Mouse (Mus musculus) CH12.LX (cell line): ENCODE results near the gene Fasn. TPM values are rescaled to one million over a fixed set of nuclear protein-coding genes. Genes with fewer than 3 reads are reported as not detected.
"Not testable (repeated sequence)": the region's sequence is repeated elsewhere in the genome, so short reads cannot be mapped to it uniquely, and the experiment has no call there.

Experiments used
- DNase-seq: peaks from one replicate; pipeline ENCODE4 v3.0.0-alpha.2; 2013; ENCODE audit errors: extremely low read depth
- H3K27ac ChIP-seq: 2 replicates; pipeline ENCODE4 v1.5.1; 2012; ENCODE audit warnings: low read depth, mild to moderate bottlenecking, control low read depth, moderate library complexity; ENCODE audit not compliant: insufficient read depth
- H3K27me3 ChIP-seq: replicated peaks from 2 replicates; pipeline ENCODE3; 2012; ENCODE audit warnings: inconsistent platforms
- H3K36me3 ChIP-seq, 2 experiments: replicated peaks in 1 of 2; 2 replicates each; pipeline versions ENCODE3 to v1.6.1; 2012; ENCODE audit warnings: inconsistent platforms in 1 of 2, low read length in 1 of 2, mild to moderate bottlenecking in 1 of 2, mixed read lengths in 1 of 2, moderate library complexity in 1 of 2; ENCODE audit not compliant: control insufficient read depth in 1 of 2, insufficient read depth in 1 of 2
- H3K4me1 ChIP-seq, 2 experiments: 2 replicates each; pipeline ENCODE4 v1.6.1; 2012; ENCODE audit warnings: inconsistent platforms in 1 of 2, moderate library complexity in 1 of 2; ENCODE audit not compliant: insufficient read depth in 2 of 2, control insufficient read depth in 1 of 2
- H3K4me2 ChIP-seq: 2 replicates; pipeline ENCODE4 v1.6.1; 2012; ENCODE audit warnings: low read depth, mild to moderate bottlenecking, control low read depth; ENCODE audit not compliant: poor library complexity, insufficient read depth, severe bottlenecking
- H3K4me3 ChIP-seq, 3 experiments: fragments of 150-350 bp in 1 of 3; sonication (generic) in 1 of 3; replicated peaks in 1 of 3; 2 replicates each; pipeline versions ENCODE3 to v1.5.1; 2011 to 2012; ENCODE audit warnings: low read depth in 2 of 3, low read length in 2 of 3, mild to moderate bottlenecking in 2 of 3, moderate library complexity in 2 of 3, control low read depth in 1 of 3, improper control_type of control experiment in 1 of 3, inconsistent platforms in 1 of 3, mixed read lengths in 1 of 3; ENCODE audit not compliant: poor library complexity in 1 of 3
- H3K79me2 ChIP-seq: replicated peaks from 2 replicates; pipeline ENCODE4 v1.6.1; 2012; ENCODE audit warnings: mild to moderate bottlenecking, moderate library complexity; ENCODE audit not compliant: control insufficient read depth, poor library complexity, insufficient read depth, severe bottlenecking; ENCODE audit errors: extremely low read depth
- H3K9ac ChIP-seq: 2 replicates; pipeline ENCODE4 v1.6.1; 2012; ENCODE audit warnings: low read depth, mild to moderate bottlenecking, control low read depth, moderate library complexity; ENCODE audit not compliant: insufficient read depth
- H3K9me3 ChIP-seq: replicated peaks from 2 replicates; pipeline ENCODE3; 2012; ENCODE audit warnings: low read length, inconsistent platforms, mixed read lengths
- BHLHE40 ChIP-seq: IDR thresholded peaks from 2 replicates; pipeline ENCODE4 v1.6.1; 2011; ENCODE audit warnings: mild to moderate bottlenecking, low read depth, low read length, improper control_type of control experiment
- CHD2 ChIP-seq: IDR thresholded peaks from 2 replicates; pipeline ENCODE4 v1.6.1; 2011; ENCODE audit warnings: low read length, improper control_type of control experiment
- HCFC1 ChIP-seq: IDR thresholded peaks from 2 replicates; pipeline ENCODE4 v1.6.1; 2012; ENCODE audit warnings: low read depth, mild to moderate bottlenecking, inconsistent platforms, low read length, improper control_type of control experiment
- JUND ChIP-seq: conservative IDR thresholded peaks from 2 replicates; pipeline ENCODE4 v1.6.1; 2011; ENCODE audit warnings: low read depth, low read length, improper control_type of control experiment
- KAT2A ChIP-seq: IDR thresholded peaks from 2 replicates; pipeline ENCODE4 v1.6.1; 2012; ENCODE audit warnings: low read length, improper control_type of control experiment, inconsistent platforms; ENCODE audit not compliant: insufficient replicate concordance
- MAZ ChIP-seq: IDR thresholded peaks from 2 replicates; pipeline ENCODE4 v1.6.1; 2012; ENCODE audit warnings: low read depth, mild to moderate bottlenecking, inconsistent platforms, low read length, improper control_type of control experiment, moderate library complexity
- MXI1 ChIP-seq: IDR thresholded peaks from 2 replicates; pipeline ENCODE4 v1.6.1; 2011; ENCODE audit warnings: mild to moderate bottlenecking, low read depth, low read length, improper control_type of control experiment
- MYC ChIP-seq: IDR thresholded peaks from 2 replicates; pipeline ENCODE4 v1.6.1; 2011; ENCODE audit warnings: low read depth, mild to moderate bottlenecking, improper control_type of control experiment, low read length
- RCOR1 ChIP-seq: conservative IDR thresholded peaks from 2 replicates; pipeline ENCODE4 v1.6.1; 2012; ENCODE audit warnings: low read depth, mild to moderate bottlenecking, inconsistent platforms, low read length, improper control_type of control experiment
- ZNF384 ChIP-seq: IDR thresholded peaks from 2 replicates; pipeline ENCODE4 v1.6.1; 2012; ENCODE audit warnings: low read depth, low read length, improper control_type of control experiment, inconsistent platforms
- dilution Hi-C: fragments of 300-500 bp; cut with MboI; formaldehyde crosslinking; loops from 2 replicates; pipeline ENCODE4 v1.14.3; 2020; ENCODE audit warnings: low sequenced_read_pairs; ENCODE audit not compliant: extremely low pct_unique_long_range_greater_than_20kb, extremely low pct_ligation_motif_present
- in situ Hi-C: fragments of 300-500 bp; cut with MboI; formaldehyde crosslinking; loops from 3 replicates; pipeline ENCODE4 v1.14.3; 2019; ENCODE audit warnings: low sequenced_read_pairs, low pct_ligation_motif_present, low pct_unique_long_range_greater_than_20kb, mixed read lengths
- polyA plus RNA-seq: library from polyadenylated mRNA; unstranded; fragments of >175 nt; gene quantifications from 2 replicates; pipeline ENCODE4 v1.2.1, GENCODE M21; 2012; ENCODE audit warnings: low read depth; ENCODE audit not compliant: insufficient read length
- total RNA-seq, 2 experiments: library from RNA; depleted of rRNA; stranded (reverse); fragments of 300-350 nt in 1 of 2; fragments of >200 nt in 1 of 2; gene quantifications; 2 replicates each; pipeline ENCODE4 v1.2.3; 2012 to 2014

The Fasn gene
- total and polyA plus RNA-seq, 3 experiments: 116 to 300 (median 186) TPM

DNA sequence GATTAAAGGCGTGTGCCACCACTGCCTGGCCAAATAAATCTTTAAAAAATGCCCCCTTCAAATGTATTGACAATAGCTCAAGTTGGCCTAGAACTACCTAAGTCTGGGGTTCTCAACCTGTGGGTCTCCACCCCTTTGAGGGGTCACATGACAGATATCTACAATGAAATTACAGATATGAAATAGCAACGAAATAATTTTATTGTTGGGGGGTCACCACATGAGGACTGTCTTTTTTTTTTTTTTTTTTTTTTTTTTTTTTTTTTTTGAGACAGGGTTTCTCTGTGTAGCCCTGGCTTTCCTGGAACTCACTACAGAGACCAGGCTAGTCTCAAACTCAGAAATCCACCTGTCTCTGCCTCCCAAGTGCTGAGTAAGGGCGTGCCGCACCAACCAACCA lies 20.0 kb upstream of the Fasn start:
- H3K9me3 ChIP-seq: no peaks in the 10 kb centered on the region
- dilution Hi-C loops: no loop called here

DNA sequence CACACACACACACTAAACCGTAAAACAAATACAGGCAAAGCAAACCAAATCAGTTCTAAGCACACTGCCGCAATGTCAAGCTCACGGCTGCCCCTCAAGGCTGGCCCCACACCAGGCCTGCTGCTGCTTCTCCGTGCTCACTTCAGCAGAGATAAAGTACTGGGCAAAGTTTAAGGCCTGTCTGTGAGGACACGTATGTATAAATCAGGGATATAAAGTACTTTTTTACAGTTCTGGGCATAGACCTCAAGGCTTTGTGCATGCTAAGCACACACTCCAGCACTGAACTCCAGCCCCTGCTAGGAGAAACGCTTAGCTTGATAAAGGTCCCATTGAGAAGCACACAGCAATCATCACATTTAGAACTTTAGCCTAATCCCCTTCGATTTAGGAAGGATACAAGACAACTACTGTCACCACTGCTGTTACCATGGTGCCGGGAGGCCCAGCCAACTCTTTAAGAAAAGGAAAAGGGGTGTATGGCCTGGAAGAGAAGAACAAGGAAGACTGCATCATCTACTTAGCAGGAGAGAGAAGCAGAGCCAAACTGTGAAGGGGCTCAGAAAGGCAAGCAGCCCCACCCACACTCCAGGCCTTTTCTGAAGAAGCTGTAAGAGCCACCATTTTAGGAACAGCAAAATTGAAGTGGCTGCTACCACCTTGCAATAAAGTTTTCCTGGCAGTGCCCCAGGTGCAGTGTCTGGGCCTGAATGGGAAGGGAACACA lies 9.4 kb upstream of the Fasn start:
- DNase-seq: no peak
- no peak for TF ChIP-seq CHD2
- no peak for TF ChIP-seq KAT2A
- no peak for TF ChIP-seq JUND
- no peak for TF ChIP-seq MXI1
- no peak for TF ChIP-seq HCFC1
- no peak for TF ChIP-seq MAZ
- TF ChIP-seq BHLHE40: no peak
- TF ChIP-seq RCOR1: no peak
- TF ChIP-seq, all 38 proteins: peak for 0
- Histone ChIP-seq H3K79me2 (no peaks in the 10 kb centered on the region), H3K4me1 (0 out of 4 replicates have a peak, but pooled peaks cover 0 to 3% of the 10 kb centered on the region in 2 experiments), H3K9me3 (no peaks in the 10 kb centered on the region), H3K9ac (no peak overlapping the region), H3K36me3 (peaks cover 0 to 12% of the 10 kb centered on the region in 2 experiments), H3K27ac (no peak overlapping the region), H3K27me3 (no peaks in the 10 kb centered on the region), H3K4me2 (no peak overlapping the region), H3K4me3 (no peak overlapping the region)
- in situ Hi-C loops (no loop called here), dilution Hi-C loops (no loop called here)

More for the DNA sequence above, 20.0 kb upstream of the Fasn start:
- no peak for DNase-seq
- H3K27me3 ChIP-seq: no peaks in the 10 kb centered on the region
- peaks cover 0 to 8% of the 10 kb centered on the region in 2 experiments for H3K36me3 ChIP-seq
- H3K4me1 ChIP-seq: no peaks in the 10 kb centered on the region
- H3K4me2 ChIP-seq: no peak overlapping the region
- TF ChIP-seq ZNF384: peak; percentile 57; the same call in 1 of the 2 replicates
- no peak for TF ChIP-seq MYC
- H3K79me2 ChIP-seq: no peaks in the 10 kb centered on the region
- H3K27ac ChIP-seq: no peak overlapping the region
- H3K4me3 ChIP-seq: no peak overlapping the region
- in situ Hi-C loops: no loop called here
- no peak overlapping the region for H3K9ac ChIP-seq

DNA sequence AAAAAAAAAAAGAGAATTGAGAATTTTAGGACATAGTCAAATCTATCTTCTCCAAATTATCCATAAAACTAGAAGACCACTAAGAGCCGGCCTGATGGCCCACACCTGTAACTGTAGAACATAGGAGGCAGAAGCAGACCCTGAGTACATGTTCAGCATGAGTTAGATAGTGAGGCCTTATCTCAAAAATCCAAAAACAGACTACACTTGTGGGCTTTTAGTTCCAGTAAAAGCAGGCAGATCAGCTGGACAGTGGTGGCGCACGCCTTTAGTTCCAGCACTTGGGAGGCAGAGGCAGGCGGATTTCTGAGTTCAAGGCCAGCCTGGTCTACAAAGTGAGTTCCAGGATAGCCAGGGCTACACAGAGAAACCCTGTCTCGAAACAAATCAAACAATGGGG lies 8.6 kb upstream of the Fasn start:
- peaks cover 0 to 12% of the 10 kb centered on the region in 2 experiments for H3K36me3 ChIP-seq
- H3K4me3 ChIP-seq, H3K4me2 ChIP-seq, DNase-seq, H3K4me1 ChIP-seq, dilution Hi-C loops, H3K27me3 ChIP-seq, in situ Hi-C loops, H3K9ac ChIP-seq, H3K27ac ChIP-seq, H3K9me3 ChIP-seq, H3K79me2 ChIP-seq: not testable (repeated sequence)
